Mouse (Mus musculus) hematopoietic stem cell, adult 5-6 weeks (primary cell): ENCODE data around the gene Npm3. TPM values are rescaled to one million over a fixed set of nuclear protein-coding genes. Genes with fewer than 3 reads are reported as not detected.
A peak's percentile ranks its signal among the peaks of the same experiment; 100 is the strongest.

Source experiments
- ATAC-seq, 2 experiments: fragments of 125-278 bp in 1 of 2; replicated peaks in 1 of 2; 2 replicates each; pipeline ENCODE4 v1.8.0; 2016 to 2017; ENCODE audit warnings: inconsistent platforms in 2 of 2, mild to moderate bottlenecking in 2 of 2, moderate number of reproducible peaks in 2 of 2, low read depth in 1 of 2, moderate TSS enrichment in 1 of 2; ENCODE audit not compliant: low FRiP score in 2 of 2, poor library complexity in 2 of 2, severe bottlenecking in 2 of 2, insufficient read depth in 1 of 2, low TSS enrichment in 1 of 2
- total RNA-seq: library from RNA; stranded (forward); fragments of 172-1452, 232-1000 nt; gene quantifications from 2 replicates; pipeline ENCODE4 v1.2.3, GENCODE M21; 2017

Gene Npm3
- total RNA-seq: 63.4 and 85.8 TPM in 2 replicates

DNA sequence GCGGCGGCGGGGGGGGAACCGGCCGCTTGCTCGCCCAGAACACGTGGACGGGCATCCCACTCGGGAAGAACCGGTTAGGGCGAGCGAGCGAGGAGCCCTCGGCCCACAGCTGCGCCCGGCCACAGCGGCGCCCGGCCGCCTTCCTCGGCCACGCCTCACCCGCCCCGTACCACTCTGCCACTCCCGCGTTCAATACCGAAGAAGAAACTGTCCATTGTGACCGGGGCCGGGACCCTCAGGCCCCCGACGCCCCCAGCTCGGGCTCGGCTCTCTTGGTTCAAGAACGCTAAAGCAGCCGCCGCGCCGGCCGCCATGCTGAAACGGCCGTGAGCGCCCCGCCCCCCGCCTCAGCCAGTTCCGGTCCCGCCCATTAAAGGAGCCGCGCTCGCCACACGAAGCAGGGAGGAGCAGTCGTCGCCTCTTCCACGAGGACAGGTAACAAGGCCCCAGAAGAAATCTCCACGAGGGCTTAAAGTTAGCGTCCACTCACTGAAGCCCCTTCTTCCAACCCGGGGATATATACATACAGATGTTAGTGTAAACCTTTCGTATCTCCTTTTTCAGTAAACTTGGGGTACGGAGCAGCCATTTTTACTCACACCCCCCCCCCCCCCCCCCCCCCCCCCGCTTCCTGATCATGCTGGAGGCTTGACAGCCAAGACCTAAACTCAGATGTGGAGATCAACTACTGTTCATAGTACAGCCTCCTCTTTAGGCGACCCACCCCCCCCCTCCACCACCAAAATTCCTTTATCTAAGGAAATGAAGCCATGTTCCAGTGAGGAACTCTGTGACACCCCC is at the start of gene Npm3:
Gene Npm3 (minus strand): TSS at position 349 of the 801 bp plus-strand sequence.
- ATAC-seq: peak; percentile 62 to 67

DNA sequence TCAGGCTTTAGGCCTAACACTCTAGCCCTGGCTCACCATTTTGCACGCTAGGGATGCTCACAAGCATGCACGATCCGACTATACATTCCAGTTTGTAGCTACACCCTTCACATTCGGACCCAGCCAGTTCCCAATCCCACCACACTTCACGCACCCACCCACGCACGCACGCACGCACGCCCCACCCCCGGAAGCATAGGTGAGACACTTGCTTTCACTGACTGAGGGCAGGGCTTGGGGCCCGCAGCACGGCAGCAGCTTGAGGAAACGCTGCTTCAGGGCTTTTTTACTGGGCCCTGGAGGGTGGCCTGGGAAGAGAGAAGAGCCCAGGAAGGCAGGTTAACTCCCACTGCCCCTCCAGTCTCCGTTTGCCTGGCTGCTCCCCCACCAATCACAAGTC is 47.5 kb upstream of the Npm3 start:
- no peak for ATAC-seq

DNA sequence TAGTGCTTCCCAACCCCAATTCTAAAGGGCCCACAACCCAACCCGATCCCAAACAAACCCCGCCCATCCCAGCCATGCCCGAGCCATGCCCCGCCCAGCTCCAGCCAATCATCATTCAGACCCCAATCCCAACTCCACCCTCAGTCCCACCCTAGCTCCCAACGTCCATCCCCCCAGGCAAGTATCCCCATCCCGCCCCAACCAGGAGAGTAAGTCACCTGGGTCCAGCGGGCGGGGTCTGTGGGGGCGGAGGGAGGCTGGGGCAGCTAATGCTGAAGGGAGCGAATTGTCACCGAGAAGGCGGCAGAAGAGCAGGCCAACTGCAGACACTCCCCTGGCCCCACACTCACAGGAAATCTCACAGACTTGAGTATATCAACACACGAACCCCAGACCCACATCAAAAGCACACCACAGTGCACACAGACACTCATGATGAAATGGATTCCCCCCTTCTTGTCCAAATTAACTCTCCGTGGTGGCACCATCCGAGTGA is 46.7 kb upstream of the Npm3 start:
- no peak for ATAC-seq

DNA sequence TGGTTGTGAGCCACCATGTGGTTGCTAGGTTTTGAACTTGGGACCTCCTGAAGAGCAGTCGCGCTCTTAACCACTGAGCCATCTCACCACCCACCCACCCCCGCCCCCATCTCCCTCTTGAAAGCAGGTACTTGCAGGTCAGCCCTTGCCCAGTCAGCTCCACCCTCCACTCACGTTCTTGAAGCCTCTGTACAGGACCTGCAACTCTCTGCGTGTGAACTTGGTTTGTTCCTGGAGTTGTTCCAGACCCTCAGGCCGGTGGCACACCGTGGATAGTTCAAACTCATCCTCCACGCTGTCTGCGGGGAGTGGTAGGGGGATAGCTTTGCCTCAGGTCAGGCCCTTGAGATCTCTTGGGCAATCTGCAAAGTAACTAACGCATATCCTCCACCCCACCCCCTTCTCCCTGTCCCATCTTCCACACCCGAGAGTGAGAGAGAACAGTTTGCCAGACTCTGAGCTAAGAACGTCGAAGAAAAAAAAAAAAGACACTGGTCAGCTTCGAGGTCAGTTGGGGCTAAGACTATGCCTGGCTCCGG is 46.1 kb upstream of the Npm3 start:
- ATAC-seq: no peak

DNA sequence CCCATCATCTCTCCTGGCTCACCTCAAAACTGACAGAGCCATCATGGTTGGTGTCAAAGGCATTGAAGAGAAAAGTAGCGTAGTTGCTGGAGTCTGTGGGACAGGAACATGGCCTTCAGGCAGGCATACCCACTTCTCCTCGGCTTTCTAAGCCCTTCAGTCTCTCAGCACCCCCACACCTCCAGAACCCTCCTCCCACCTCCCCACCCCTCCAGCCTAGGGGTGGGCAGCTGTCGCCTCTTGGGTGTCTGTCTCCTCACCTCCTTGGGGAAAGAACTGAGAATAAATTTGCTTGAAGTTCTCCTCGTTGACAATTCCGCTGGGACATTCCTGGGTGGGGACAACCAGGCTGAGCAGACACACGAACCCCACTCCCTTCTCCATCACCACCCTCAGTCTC is 45.3 kb upstream of the Npm3 start:
- ATAC-seq: no peak

DNA sequence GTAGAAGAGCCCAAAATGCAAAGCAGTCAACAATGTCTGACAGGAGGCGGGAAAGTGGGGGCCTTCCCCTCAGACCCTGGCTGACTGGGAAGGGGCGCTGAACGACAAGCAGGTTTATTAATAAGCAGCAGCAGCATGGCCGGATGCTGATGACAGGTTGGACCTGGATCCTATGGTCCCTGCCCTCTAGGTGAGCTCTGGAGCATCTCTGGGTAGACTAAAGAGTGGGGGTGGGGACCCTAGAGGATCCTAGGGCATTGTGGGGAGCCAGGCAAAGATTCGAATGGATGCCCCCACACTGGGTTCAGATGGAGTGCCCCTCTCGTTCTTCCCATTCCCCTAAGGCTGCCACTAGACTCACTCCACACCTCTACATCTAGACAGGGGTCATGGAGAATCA is 43.0 kb upstream of the Npm3 start:
- ATAC-seq: no peak

DNA sequence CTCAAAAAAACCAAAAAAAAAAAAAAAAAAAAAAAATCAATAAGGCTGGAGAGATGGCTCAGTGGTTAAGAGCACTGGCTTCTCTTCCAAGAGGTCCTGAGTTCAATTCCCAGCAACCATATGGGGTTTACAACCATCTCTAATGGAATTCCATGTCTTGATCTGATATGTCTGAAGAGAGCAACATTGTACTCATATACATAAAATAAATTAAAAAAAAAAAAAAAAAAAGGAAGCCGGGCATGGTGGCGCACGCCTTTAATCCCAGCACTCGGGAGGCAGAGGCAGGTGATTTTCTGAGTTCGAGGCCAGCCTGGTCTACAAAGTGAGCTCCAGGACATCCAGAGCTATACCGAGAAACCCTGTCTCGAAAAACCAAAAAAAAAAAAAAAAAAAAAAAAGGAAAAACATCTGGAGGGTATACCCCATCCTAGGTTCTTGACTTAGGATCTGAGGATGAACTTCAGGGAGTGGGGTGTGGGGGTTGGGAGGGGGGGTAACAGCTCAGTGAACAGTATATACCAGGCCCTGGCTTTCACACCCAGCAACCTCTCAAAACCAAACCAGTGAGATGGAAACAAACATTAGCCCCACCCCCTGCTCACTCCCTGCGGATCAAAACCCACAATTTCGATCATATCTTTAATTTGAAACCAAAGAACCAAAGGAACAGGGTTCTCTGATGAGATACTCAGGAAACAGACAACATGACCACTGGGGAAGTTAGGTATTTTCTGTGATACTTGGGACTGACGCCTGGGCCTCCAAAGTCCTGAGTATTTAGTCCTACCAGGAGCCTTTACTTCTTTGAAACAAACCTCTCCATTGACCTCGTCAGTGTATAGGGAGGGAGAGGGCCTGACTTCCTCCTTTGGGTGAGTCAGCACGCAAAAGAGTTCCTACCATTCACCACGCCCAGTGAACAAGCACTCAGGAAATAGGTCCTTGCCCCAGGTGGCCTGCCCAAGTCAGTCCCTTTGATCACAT is 40.8 kb upstream of the Npm3 start:
- peak; percentile 92 to 96 for ATAC-seq

DNA sequence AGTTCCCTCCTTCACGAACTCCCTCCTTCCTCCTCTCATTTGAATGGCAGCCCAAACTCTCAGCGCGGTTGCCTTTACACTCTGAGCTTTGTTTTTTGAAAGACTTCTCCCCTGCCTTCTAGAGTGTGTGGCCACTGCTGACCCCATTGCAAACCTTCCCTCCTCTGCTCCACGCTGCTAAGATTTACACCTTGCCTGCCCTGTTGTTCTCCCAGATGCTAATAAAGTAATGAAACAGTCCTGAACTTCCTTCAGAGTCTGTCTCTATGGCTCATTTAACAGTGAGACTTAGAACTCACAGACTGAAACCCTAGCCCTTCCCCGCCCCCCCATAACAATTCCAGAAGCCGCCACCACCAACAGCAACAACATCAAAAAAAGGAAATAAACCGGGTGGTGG is 40.0 kb upstream of the Npm3 start:
- ATAC-seq: no peak

DNA sequence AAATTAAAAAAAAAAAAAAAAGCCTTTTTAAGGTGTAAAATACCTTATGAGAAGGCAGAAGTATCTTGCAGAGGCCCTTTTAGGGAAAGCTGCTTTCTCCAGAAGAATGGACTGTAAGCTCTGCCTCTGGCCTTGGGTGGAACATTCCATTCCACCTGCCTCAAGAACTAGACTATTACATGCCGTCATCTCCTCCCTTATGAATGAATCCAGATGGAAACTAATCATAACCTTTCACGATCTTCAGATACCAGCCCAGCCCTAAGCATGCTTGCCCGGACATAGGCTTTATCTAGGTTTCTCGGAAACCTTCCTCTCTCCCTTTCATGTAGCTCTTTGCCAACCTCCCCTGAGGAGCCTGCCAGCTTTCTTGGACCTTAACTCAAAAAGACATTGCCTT is 38.9 kb upstream of the Npm3 start:
- no peak for ATAC-seq

DNA sequence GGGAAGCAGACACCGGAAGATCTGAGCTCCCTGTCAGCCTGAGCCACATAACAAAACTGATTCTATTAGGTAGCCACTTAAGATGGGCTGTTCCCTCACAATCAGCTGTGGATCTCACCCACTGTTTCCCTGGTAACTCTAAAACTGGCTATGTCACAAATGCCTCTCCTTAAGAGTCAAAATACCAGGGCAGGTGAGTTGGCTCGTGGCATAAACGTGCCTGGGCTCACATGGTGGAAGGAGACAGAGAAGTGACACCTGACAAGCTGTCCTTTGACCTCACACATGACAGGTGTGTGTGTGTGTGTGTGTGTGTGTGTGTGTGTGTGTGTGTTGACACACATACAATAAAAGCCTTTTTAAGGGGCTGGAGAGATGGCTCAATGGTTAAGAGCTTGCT is 38.1 kb upstream of the Npm3 start:
- ATAC-seq: no peak

DNA sequence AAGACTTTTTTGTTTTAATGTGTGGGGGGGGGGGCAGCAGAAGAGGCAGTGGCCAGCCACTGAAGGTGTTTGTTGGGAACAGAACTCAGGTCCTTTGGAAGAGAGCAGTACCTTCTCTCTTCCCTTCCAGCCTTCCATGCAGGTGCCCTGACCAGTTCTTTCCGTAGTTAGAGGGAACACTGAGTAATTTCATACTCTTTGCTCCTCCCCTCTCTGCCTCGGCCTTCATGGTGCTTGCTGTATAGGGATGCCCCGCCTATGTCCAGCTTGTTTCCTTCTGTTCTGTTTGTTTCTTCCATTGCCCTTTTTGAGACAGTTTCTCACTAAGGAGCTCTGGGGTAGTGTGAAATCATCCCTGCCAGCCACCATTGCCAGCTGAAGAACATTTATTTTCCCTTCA is 36.1 kb upstream of the Npm3 start:
- ATAC-seq: no peak

DNA sequence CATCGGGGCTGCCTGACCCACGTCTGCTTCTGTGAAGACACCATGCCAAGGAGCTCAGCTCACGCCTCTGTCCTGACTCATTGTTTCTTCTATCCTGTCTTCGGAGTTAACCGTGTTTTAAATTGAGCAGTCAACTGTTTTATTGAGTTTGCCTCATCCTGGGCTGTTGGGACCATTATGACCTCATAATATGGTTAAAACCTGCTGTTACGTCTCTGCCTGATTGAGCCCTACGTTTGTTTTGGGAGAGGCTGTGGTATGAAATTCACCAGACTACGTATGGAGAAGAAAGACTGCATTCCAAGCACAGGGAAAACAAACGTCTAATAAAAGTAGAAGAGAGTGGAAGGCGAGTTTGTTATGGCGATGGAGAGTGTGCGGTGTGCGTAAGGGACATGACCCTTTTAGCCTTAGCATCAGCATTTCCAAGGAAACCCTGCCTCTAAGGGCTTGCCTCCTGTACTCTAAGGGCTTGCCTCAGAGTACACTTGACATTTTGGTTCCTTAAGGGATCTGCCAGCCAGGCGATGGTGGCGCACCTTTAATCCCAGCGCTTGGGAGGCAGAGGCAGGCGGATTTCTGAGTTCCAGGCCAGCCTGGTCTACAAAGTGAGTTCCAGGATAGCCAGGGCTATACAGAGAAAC is 34.7 kb upstream of the Npm3 start:
- no peak for ATAC-seq

DNA sequence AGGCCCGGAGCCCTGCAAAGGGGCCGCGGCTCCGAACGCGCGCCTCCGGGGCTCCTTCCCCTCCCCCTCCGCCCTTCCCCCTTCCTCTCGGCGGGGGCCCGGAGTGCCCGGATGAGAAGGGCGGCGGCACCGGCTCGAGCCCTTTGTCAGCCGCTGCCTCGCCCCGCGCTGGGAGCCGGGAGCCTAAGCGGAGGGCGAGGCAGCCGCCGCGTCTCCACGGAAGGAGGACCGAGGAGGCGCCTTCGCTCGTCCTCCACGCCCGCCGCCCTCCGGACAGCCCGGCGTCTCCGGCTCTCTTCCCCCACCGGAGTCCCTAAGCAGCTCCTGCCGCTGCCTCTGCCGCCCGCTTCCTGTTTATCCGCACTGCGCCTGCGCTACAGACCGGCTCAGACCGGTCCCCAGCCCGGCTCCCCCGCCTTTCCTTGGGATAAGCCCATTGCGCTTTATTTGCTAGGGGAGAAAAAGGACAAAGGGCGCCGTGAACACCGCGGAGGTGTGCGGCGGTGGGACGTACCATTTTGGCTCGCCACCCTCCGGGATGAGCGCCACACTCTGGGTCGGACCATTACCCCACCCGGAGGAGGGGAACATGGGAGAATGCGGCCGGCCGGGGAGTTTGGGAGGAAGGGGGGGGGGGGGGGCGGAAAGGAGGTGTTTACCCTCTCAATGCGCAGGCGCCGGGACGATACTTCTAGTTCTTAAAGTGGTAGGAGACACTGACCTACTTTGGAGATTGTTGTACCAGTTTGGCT is 34.0 kb upstream of the Npm3 start, which contains the start of gene Mgea5:
Gene Mgea5 (minus strand): TSS at position 657 of the 752 bp plus-strand sequence.
- ATAC-seq: peak; percentile 98

DNA sequence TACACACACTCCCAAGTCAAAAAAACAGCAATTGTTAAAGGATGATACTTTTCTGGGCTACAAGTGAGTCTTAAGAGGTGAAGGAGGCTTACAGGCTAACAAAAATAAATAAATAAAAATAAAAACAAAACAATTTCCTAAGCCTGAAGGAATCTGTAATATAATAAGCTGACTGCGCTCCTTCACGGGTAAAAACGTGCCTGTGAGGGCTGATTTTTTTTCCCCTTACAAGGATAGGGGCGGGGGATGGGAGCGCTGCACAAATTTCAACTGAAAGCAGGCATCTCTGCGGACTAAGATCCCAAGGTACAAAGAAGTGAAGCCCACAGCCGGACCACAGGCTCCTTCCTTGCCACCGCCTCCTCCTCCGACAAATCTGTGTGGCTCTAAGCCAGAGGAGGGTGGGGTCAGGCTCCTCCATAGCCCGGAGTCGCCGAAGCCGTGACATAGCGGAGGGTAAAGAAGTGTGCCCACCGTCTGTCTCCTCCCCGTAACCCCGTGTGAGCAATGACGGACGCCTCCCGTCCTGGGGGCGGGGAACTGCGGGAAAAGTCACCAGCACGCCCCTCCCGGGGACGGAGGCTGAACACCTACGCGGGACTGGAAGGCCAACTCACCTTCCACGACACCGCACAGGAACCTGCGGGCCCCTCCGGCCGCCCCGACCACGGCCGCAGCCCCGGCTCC is 33.1 kb upstream of the Npm3 start:
- peak; percentile 18 to 40; a peak in 3 of 4 replicates for ATAC-seq

DNA sequence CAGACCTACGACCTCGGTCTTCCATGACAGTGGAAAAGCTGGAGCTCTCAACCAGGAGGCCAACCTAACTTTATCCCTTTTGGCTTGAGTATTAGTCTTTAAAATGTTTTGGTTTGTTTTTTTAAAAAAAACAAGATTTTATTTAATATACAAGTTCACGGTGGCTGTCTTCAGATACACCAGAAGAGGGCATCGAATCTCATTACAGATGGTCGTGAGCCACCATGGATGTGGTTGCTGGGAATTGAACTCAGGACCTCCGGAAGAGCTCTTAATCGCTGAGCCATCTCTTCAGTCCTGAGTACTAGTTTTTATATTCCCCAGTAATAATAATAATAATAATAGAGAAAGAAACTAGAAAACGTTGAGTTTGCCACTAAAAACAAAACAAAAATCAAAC is 32.3 kb upstream of the Npm3 start:
- no peak for ATAC-seq

DNA sequence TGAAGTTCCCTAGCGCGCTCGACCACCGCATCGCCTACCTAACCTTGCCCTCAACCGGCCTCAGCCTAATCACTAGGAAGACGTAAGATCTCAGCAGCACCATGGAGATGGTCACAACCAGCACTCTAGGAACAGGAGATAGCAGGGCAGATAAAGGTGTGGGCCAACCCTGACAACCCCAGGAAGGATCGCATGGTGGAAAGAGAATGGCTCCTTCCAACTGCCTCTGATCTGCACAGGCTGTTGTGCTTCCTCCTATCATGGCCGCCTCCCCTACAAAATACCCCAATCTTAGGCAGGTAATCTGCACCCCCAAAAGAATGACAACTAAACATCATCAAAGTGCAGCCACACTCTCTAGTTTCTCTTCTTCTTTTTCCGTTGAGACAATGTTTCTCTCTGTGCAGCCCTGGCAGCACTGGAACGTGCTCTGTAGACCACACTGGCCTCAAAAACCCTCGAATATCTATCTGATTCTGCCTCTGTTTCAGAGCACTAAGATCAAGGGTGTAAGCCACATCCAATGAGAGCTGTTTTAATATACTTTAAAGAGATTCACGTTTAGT is 31.0 kb upstream of the Npm3 start:
- ATAC-seq: no peak
